Mouse (Mus musculus) embryo, embryonic 11.5 days (tissue): ENCODE results near the gene Pi4k2a.

Experiments used
- DNase-seq: peaks from one replicate; pipeline ENCODE4 v3.0.0-alpha.2; 2012; ENCODE audit warnings: low read depth, low spot score

Gene Pi4k2a

GRCm38 (mm10) chr19:42089748-42090595 is at the start of gene Pi4k2a:
Gene Pi4k2a, plus strand, starts transcription at chr19:42090470.
- peak; percentile 100 for DNase-seq

- DNase-seq: no peak
Observed at GRCm38 (mm10) chr19:42043988-42044387, 46.3 kb upstream of the Pi4k2a start.

- peak; percentile 54 for DNase-seq
Observed at GRCm38 (mm10) chr19:42045269-42046102, 44.8 kb upstream of the Pi4k2a start, which contains the start of gene Hoga1. Gene Hoga1, plus strand, starts transcription at chr19:42045610.

- DNase-seq: no peak
Observed at GRCm38 (mm10) chr19:42050251-42050650, 40.0 kb upstream of the Pi4k2a start.

GRCm38 (mm10) chr19:42051351-42051750 is 38.9 kb upstream of the Pi4k2a start:
- no peak for DNase-seq

GRCm38 (mm10) chr19:42051948-42052347 is 38.3 kb upstream of the Pi4k2a start, which contains the start of gene 4933411K16Rik:
Gene 4933411K16Rik, plus strand, starts transcription at chr19:42052248.
- no peak for DNase-seq

GRCm38 (mm10) chr19:42054255-42054654 is 36.0 kb upstream of the Pi4k2a start:
- no peak for DNase-seq

GRCm38 (mm10) chr19:42055881-42056280 is 34.4 kb upstream of the Pi4k2a start:
- no peak for DNase-seq

- no peak for DNase-seq
Observed at GRCm38 (mm10) chr19:42056719-42057409, 33.4 kb upstream of the Pi4k2a start.

- DNase-seq: no peak
Observed at GRCm38 (mm10) chr19:42058426-42058825, 31.8 kb upstream of the Pi4k2a start.

- no peak for DNase-seq
Observed at GRCm38 (mm10) chr19:42061443-42061842, 28.8 kb upstream of the Pi4k2a start.

- no peak for DNase-seq
Observed at GRCm38 (mm10) chr19:42068441-42069240, 21.6 kb upstream of the Pi4k2a start.

- no peak for DNase-seq
Observed at GRCm38 (mm10) chr19:42069241-42069525, 21.1 kb upstream of the Pi4k2a start.

GRCm38 (mm10) chr19:42071221-42071620 is 19.0 kb upstream of the Pi4k2a start:
- no peak for DNase-seq

GRCm38 (mm10) chr19:42071886-42072608 is 18.2 kb upstream of the Pi4k2a start:
- no peak for DNase-seq

- no peak for DNase-seq
Observed at GRCm38 (mm10) chr19:42072802-42073201, 17.5 kb upstream of the Pi4k2a start.

GRCm38 (mm10) chr19:42075051-42075450 is 15.2 kb upstream of the Pi4k2a start:
- DNase-seq: no peak

GRCm38 (mm10) chr19:42075992-42076391 is 14.3 kb upstream of the Pi4k2a start:
- no peak for DNase-seq

GRCm38 (mm10) chr19:42078566-42078965 is 11.7 kb upstream of the Pi4k2a start:
- no peak for DNase-seq

- no peak for DNase-seq
Observed at GRCm38 (mm10) chr19:42079006-42079405, 11.3 kb upstream of the Pi4k2a start.
